ENCODE assay signal across 8 mouse cellular contexts in the genomic region with DNA sequence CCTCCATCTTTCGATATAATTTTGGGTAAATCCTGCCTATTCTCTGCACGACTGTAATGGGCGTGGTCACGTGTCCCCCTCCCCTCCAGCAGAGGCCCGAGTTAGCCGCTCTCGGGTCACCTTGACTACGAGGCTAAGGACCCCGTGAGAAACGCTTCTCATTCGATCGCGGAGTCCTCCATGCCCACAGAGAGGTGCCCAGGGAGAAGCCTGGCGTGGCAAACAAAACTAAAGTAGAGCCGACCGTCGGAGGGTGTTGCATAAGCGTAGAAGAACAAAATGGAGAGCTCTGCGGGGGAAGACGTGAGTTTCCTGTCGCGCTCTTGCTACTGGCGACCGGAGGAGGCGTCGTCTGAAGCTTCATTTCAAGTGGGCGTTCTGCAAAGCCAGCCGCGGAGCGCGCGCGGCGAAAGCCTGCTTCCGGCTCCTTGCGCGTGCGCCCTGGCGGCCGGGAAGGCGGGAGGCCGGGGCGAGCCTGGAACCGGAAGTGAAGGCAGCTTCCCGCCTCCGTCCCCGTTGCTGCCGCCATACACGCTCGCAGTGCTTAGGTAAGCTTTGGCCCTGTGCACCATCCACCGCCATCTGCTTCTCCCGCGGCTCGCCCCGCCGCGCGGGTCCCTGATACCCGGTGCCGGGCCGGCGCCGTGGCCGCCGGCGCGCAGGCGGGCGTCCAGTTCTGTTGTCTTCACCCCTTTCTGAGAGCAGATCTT. TPM values are rescaled to one million over a fixed set of nuclear protein-coding genes. Genes with fewer than 3 reads are reported as not detected.
DNase-seq lines count a peak whose midpoint lies in the region; ATAC-seq and TF ChIP-seq lines count a peak whose summit lies in the region.

A gene (plus strand): TSS at position 442 of the 710 bp plus-strand sequence.

- H3K9me3 ChIP-seq in erythroblast, embryonic 14.5 days (ENCODE audit: control insufficient read depth, low read length): no peaks in the 10 kb centered on the region
- no peaks in the 10 kb centered on the region for H3K9me3 ChIP-seq in heart, embryonic 11.5 days (replicated peaks; ENCODE audit: control insufficient read depth, low read length)
- no peaks in the 10 kb centered on the region for H3K9me3 ChIP-seq in kidney, embryonic 16.5 days (ENCODE audit: low read length)

- peaks cover 63% of the 10 kb centered on the region for H3K4me1 ChIP-seq in erythroblast, embryonic 14.5 days (ENCODE audit: control insufficient read depth)
- H3K4me1 ChIP-seq in heart, embryonic 11.5 days (ENCODE audit: control insufficient read depth, insufficient read depth, low read length): peaks cover 37% of the 10 kb centered on the region
- peaks cover 45% of the 10 kb centered on the region for H3K4me1 ChIP-seq in kidney, embryonic 16.5 days (ENCODE audit: insufficient read depth, low read length)
- H3K4me1 ChIP-seq in liver, adult 2 months (ENCODE audit: control insufficient read depth, insufficient read depth, low read length): peaks cover 16% of the 10 kb centered on the region

- ATAC-seq in heart, embryonic 11.5 days (replicated peaks; ENCODE audit: insufficient number of reproducible peaks, low FRiP score, low TSS enrichment): peak; percentile 86
- ATAC-seq in kidney, embryonic 16.5 days (ENCODE audit: low FRiP score, low TSS enrichment): peak; percentile 89

- H3K27me3 ChIP-seq in C2C12 (ENCODE audit: control insufficient read depth, insufficient read depth, insufficient read length): no peaks in the 10 kb centered on the region
- no peaks in the 10 kb centered on the region for H3K27me3 ChIP-seq in erythroblast, embryonic 14.5 days (ENCODE audit: control insufficient read depth)
- no peaks in the 10 kb centered on the region for H3K27me3 ChIP-seq in heart, embryonic 11.5 days (ENCODE audit: control insufficient read depth, insufficient read depth, low read length)
- no peaks in the 10 kb centered on the region for H3K27me3 ChIP-seq in kidney, embryonic 16.5 days (ENCODE audit: insufficient read depth, low read length)
- no peaks in the 10 kb centered on the region for H3K27me3 ChIP-seq in liver, adult 2 months (ENCODE audit: control insufficient read depth, insufficient read depth, low read length)
- H3K27me3 ChIP-seq in myocyte (ENCODE audit: control insufficient read depth, insufficient read depth, insufficient read length): no peaks in the 10 kb centered on the region
- H3K27me3 ChIP-seq in splenic B cell, adult 2 months (ENCODE audit: control insufficient read depth, insufficient read depth, low read length, poor library complexity, severe bottlenecking): no peaks in the 10 kb centered on the region

- H3ac ChIP-seq in C2C12 (ENCODE audit: control insufficient read depth, insufficient read length, low read depth): peak within 1 kb of the TSS; percentile 95
- peak within 1 kb of the TSS; percentile 67 for H3ac ChIP-seq in myocyte (ENCODE audit: control insufficient read depth, insufficient read length)

- peak; percentile 61 for TF ChIP-seq POLR2A in brain, embryonic 14.5 days (IDR thresholded peaks at IDR 0.05; ENCODE audit: borderline replicate concordance, extremely low read depth, insufficient read depth, insufficient read length, poor library complexity, severe bottlenecking)
- TF ChIP-seq POLR2A in liver, adult 2 months (IDR thresholded peaks at IDR 0.05; ENCODE audit: extremely low read depth, insufficient read depth, low read length): peak; percentile 80
- peak; percentile 98 for TF ChIP-seq POLR2A in myocyte (IDR thresholded peaks at IDR 0.05; ENCODE audit: insufficient read length, low read depth)

- H3K79me2 ChIP-seq in C2C12 (ENCODE audit: control insufficient read depth, insufficient read depth) (peaks cover 49% of the 10 kb centered on the region), myocyte (ENCODE audit: control insufficient read depth, insufficient read depth) (peaks cover 46% of the 10 kb centered on the region)
- peaks cover 29% of the 10 kb centered on the region for H3K79me2 ChIP-seq in liver, adult 2 months (ENCODE audit: control insufficient read depth, insufficient read depth, low read length)

- peak within 1 kb of the TSS; percentile 96 for H3K4me2 ChIP-seq in heart, embryonic 11.5 days
- H3K4me2 ChIP-seq in kidney, embryonic 16.5 days (replicated peaks; ENCODE audit: low read depth, low read length): peak within 1 kb of the TSS; percentile 81
- peak within 1 kb of the TSS; percentile 94 for H3K4me2 ChIP-seq in myocyte (ENCODE audit: low read depth)

- peak; percentile 99 for DNase-seq in brain, embryonic 14.5 days (ENCODE audit: low read depth)
- DNase-seq in liver, adult 2 months (ENCODE audit: extremely low read depth, low read depth, low spot score): peak; percentile 88
- DNase-seq in splenic B cell, adult 2 months (ENCODE audit: low read depth, low spot score): peak; percentile 97

- H3K36me3 ChIP-seq in C2C12 (ENCODE audit: control insufficient read depth, insufficient read depth) (peaks cover 37% of the 10 kb centered on the region), myocyte (ENCODE audit: control insufficient read depth, insufficient read depth) (peaks cover 30% of the 10 kb centered on the region)
- H3K36me3 ChIP-seq in erythroblast, embryonic 14.5 days (ENCODE audit: control insufficient read depth): peaks cover 38% of the 10 kb centered on the region
- H3K36me3 ChIP-seq in heart, embryonic 11.5 days (ENCODE audit: control insufficient read depth, insufficient read depth, low read length): peaks cover 29% of the 10 kb centered on the region
- H3K36me3 ChIP-seq in kidney, embryonic 16.5 days (ENCODE audit: insufficient read depth, low read length): peaks cover 34% of the 10 kb centered on the region
- peaks cover 30% of the 10 kb centered on the region for H3K36me3 ChIP-seq in liver, adult 2 months (ENCODE audit: control insufficient read depth, insufficient read depth, low read length)
- peaks cover 15% of the 10 kb centered on the region for H3K36me3 ChIP-seq in splenic B cell, adult 2 months (ENCODE audit: control insufficient read depth, insufficient read depth, low read length, poor library complexity, severe bottlenecking)

- under 1% methylated on average over 69 of the region's 69 CpGs for WGBS in heart, embryonic 11.5 days (ENCODE audit: insufficient replicate concordance)
- WGBS in kidney, embryonic 16.5 days: under 1% methylated on average over 67 of the region's 69 CpGs
- WGBS in liver, adult 2 months: under 1% methylated on average over 69 of the region's 69 CpGs

- peak within 1 kb of the TSS; percentile 99 for H3K27ac ChIP-seq in heart, embryonic 11.5 days (ENCODE audit: low read depth, low read length)
- H3K27ac ChIP-seq in kidney, embryonic 16.5 days (ENCODE audit: low read length): peak within 1 kb of the TSS; percentile 99
- H3K27ac ChIP-seq in liver, adult 2 months (replicated peaks; ENCODE audit: insufficient read depth, low read depth, low read length): peak within 1 kb of the TSS; percentile 95

- peak within 1 kb of the TSS; percentile 91 for H3K4me3 ChIP-seq in C2C12 (ENCODE audit: insufficient read depth, poor library complexity, severe bottlenecking)
- peak within 1 kb of the TSS; percentile 82 for H3K4me3 ChIP-seq in erythroblast, embryonic 14.5 days (replicated peaks)
- H3K4me3 ChIP-seq in heart, embryonic 11.5 days (ENCODE audit: low read depth, low read length): peak within 1 kb of the TSS; percentile 70
- H3K4me3 ChIP-seq in kidney, embryonic 16.5 days (ENCODE audit: low read length): peak within 1 kb of the TSS; percentile 94
- peak within 1 kb of the TSS; percentile 83 for H3K4me3 ChIP-seq in liver, adult 2 months (ENCODE audit: insufficient read depth, low read depth, low read length)
- peak within 1 kb of the TSS; percentile 96 for H3K4me3 ChIP-seq in myocyte

- peak within 1 kb of the TSS; percentile 94 for H3K9ac ChIP-seq in heart, embryonic 11.5 days (ENCODE audit: low read depth, low read length)
- H3K9ac ChIP-seq in kidney, embryonic 16.5 days (replicated peaks; ENCODE audit: low read length): peak within 1 kb of the TSS; percentile 99
- peak within 1 kb of the TSS; percentile 89 for H3K9ac ChIP-seq in liver, adult 2 months (ENCODE audit: low read depth, low read length)

- TF ChIP-seq CTCF in C2C12 (IDR thresholded peaks at IDR 0.05; ENCODE audit: control insufficient read depth, insufficient read depth, insufficient read length): no peak
- no peak for TF ChIP-seq CTCF in brain, embryonic 14.5 days (IDR thresholded peaks at IDR 0.05; ENCODE audit: borderline replicate concordance, extremely low read depth, insufficient read depth, insufficient read length)
- TF ChIP-seq CTCF in liver, adult 2 months (IDR thresholded peaks at IDR 0.05; ENCODE audit: low read depth, low read length): no peak

- H3K79me3 ChIP-seq in C2C12 (ENCODE audit: low read depth): peaks cover 44% of the 10 kb centered on the region

TF ChIP-seq in C2C12, 6 proteins besides CTCF, POLR2A, EP300 and RAD21:
- TF ChIP-seq MYOG (IDR thresholded peaks at IDR 0.05; ENCODE audit: control insufficient read depth, extremely low read depth, insufficient read length) (no peak), USF1 (IDR thresholded peaks at IDR 0.05; ENCODE audit: low read depth) (peak; percentile 98), FOSL1 (IDR thresholded peaks at IDR 0.05; ENCODE audit: insufficient read depth, low read length, poor library complexity, severe bottlenecking) (no peak), MYOD1 (IDR thresholded peaks at IDR 0.05; ENCODE audit: control insufficient read depth, insufficient read length, low read depth) (no peak), CEBPB (IDR thresholded peaks at IDR 0.05; ENCODE audit: low read depth) (no peak), MAX (IDR thresholded peaks at IDR 0.05) (peak; percentile 82)
TF ChIP-seq in C2C12: peak in this region for 2.

TF ChIP-seq in myocyte, 11 proteins besides CTCF, POLR2A, EP300 and RAD21 (continues in another document):
- peak; percentile 94 for TF ChIP-seq MAX (IDR thresholded peaks at IDR 0.05; ENCODE audit: low read depth)
- TF ChIP-seq CEBPB (IDR thresholded peaks at IDR 0.05; ENCODE audit: insufficient read depth, poor library complexity, severe bottlenecking): no peak
- TF ChIP-seq REST (IDR thresholded peaks at IDR 0.05; ENCODE audit: insufficient read depth, insufficient read length): peak; percentile 60
- peak; percentile 97 for TF ChIP-seq POLR2AphosphoS2 (IDR thresholded peaks at IDR 0.05; ENCODE audit: insufficient read length, low read depth)
- no peak for TF ChIP-seq MYOG (IDR thresholded peaks at IDR 0.05; ENCODE audit: control insufficient read depth in 1 of 3, insufficient read depth in 1 of 3, insufficient read length in 2 of 3, low read depth in 2 of 3)
- TF ChIP-seq E2F4 (IDR thresholded peaks at IDR 0.05; ENCODE audit: insufficient read depth): peak; percentile 60
- no peak for TF ChIP-seq TCF3 (IDR thresholded peaks at IDR 0.05; ENCODE audit: insufficient read length, low read depth)

RNA-seq across cellular contexts. Expression of the gene that starts here (rescaled TPM):
- polyA plus RNA-seq in C2C12 (2012; fragmentation: generic; extraction: Trizol) (330 TPM), myocyte (2012; fragmentation: generic; extraction: Trizol) (268 TPM)
- polyA plus RNA-seq in brain, embryonic 14.5 days (2012; rRNA removed): 887 and 1,110 TPM in 2 replicates
- 18.8 and 20.8 TPM in 2 replicates for polyA plus RNA-seq in erythroblast, embryonic 14.5 days (2012)
- 317 and 318 TPM in 2 replicates for polyA plus RNA-seq in heart, embryonic 11.5 days (2014; fragmentation: Nextera tagmentation; extraction: Ambion mirVana)
- 553 and 556 TPM in 2 replicates for polyA plus RNA-seq in kidney, embryonic 16.5 days (2015; fragmentation: Nextera tagmentation; extraction: Ambion mirVana)
- 37.0 and 43.6 TPM in 2 replicates for total RNA-seq in liver, adult 2 months (2014; rRNA removed)
- 64.9 and 103 TPM in 2 replicates for polyA plus RNA-seq in liver, adult 2 months (2012; rRNA removed)

Comparison
In these comparisons a context has a peak if more than half of its experiments do, and no peak if none do; other contexts are left out.
1. Peak in every context shown above with its lines: DNase-seq, ATAC-seq, H3K4me3 ChIP-seq and H3K27ac ChIP-seq.